Mouse (Mus musculus) right cerebral cortex, postnatal 10 days (tissue): ENCODE data around the gene Fabp1.

Experiments
- DNase-seq, 2 experiments: peaks; one replicate each; pipeline ENCODE4 v3.0.0; 2021; ENCODE audit warnings: low spot score in 2 of 2

Gene Fabp1

DNA sequence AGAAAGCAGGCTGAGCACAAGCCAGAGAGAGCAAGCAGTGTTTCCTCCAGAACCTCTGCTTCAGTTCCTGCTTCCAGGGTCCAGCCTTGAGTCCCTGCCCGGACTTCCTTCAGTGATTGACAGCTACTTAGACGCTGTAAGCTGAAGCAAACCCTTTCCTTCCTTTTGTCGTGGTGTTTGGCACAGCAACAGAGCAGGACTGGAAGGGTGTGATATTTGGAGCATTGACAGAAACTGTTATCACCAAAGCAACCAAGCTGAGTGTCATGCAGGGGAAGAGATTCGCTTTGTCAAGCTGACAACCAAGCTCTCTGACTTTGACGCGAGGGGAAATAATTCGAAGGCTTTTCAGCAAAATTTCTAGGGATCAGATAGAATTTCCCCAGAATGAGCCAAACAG is 12.3 kb downstream of the Fabp1 start:
- no peak for DNase-seq

DNA sequence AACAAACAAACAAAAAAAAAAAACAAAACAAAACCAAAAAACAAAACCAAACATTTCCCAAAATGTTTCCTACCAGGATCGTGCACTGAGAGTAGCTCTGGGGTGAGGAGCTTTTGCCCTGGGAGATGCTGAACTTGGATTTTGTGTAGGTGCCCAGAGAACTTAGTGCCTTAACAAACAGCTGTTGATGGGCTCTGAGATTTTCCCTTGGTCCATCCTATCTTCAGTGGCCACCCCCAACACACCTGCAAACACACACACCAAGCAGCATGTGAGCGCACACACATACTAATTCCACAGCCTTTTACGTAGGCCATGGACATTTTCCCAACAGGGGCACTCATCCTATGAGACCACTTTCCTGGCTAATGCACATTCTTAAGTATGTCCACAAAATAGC is 12.8 kb downstream of the Fabp1 start:
- no peak for DNase-seq

DNA sequence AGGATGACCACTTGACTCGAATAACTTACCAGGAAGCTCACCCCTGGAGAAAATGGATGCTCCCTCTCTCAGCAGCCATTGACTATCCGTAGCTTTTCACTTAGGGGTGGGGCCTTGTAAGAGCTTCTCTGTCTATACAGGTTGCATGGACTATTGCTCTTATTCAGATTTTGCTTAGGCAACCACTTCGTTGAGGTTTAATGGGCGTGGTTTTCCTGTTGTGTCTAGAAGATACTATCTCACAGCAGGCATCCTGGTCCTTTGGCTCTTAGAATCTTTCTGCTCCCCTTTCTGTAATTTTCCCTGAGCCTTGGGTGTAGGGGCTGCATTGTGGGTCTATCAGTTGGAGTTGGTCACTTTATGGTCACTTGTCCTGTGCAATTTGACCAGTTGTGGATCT is 21.9 kb downstream of the Fabp1 start:
- no peak for DNase-seq

DNA sequence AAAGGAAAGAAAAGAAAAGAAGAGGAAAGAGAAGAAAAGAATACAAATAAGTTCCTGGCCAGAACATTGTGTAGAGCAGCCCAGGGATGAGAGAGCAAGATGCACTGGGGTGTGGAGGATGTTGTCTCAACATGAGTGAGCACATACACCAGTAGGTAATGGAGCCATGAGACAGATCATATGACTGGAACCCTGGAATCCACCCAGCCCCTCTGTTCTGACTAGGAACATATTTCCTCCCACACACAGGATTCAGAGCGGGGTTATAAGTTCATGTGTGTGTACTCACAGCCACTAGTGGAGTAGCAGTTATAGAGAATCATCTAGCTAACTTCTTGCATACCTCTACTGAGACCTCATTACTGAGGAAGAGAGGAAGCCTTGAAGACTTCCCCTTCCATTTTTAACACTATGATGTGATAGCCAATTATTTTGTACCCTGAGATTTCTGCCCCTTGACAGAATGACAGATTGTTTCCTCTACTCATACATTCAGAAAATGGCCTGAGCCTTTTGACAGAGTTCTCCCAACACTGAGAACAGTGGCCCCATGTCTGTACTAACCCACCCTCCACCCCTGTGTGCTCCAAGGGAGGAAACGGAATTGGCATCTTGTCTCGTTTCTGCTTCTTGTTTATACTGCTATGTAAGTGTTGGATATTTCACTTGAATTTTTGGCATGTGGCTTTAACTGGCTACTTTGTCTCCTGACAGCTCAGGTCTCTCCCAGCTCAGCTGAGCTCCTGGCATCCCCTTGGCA is 24.7 kb downstream of the Fabp1 start:
- no peak for DNase-seq

DNA sequence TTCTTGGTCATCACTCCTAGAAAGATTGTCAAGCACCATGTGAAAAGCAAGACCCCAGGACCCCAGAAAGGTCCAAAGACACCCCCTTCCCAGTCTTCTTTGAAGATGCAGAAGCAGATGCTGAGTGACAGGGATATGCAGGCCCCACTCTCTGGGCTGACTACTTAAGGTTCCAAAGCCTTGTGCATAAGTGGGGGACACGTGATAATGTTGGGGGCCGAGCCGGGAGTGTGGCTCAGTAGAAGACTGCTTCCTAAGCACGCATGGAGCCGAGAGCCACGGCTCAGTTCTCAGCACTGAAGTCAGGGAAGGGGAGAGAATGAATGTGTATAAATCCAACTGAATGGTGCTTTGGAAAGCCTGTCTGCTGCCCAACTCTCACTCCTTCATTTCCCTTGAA is 26.9 kb downstream of the Fabp1 start:
- no peak for DNase-seq

GRCm38 (mm10) chr6:71227157-71227770 is 27.6 kb downstream of the Fabp1 start:
- no peak for DNase-seq

- no peak for DNase-seq
Observed at GRCm38 (mm10) chr6:71235121-71235520, 35.5 kb downstream of the Fabp1 start.

DNA sequence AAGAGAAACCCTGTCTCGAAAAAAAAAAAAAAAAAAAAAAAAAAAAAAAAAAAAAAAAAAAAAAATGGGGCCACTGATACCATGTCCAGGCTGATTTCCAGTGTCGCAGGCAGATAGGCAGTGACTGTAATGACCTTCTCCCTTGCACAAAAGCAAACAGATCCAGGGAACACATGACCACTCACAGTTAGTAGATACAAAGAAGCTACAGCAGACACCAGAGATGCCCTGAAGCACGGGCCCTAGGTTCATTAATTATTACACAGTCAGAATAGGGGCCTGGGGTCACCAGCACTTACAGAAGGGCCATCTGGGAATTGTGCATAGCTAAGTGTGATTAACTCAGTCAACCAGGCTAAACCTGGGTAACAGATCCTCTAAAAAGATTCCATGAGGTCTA is 36.3 kb downstream of the Fabp1 start:
- no peak for DNase-seq

DNA sequence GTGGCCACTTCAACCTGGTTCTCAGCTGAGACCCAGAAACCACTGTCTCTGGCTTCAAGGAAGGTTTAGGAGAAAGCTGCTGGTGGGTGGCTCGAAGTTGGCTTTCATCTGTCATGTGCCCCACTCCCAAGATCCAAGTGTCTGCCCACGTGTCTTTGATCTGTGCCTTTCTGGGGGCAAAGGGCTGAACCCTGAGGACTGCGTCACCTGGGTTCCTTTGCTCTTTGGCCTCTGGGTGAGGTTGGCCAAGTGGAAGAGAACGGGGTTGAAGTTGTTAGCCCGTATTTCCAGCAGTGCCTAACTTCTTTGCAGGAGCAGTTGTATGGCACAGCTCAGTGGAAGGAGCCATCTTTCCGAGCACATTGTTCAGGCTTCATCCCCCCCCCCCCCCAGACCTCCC is 36.9 kb downstream of the Fabp1 start:
- no peak for DNase-seq

GRCm38 (mm10) chr6:71237031-71237431 is 37.4 kb downstream of the Fabp1 start:
- no peak for DNase-seq

DNA sequence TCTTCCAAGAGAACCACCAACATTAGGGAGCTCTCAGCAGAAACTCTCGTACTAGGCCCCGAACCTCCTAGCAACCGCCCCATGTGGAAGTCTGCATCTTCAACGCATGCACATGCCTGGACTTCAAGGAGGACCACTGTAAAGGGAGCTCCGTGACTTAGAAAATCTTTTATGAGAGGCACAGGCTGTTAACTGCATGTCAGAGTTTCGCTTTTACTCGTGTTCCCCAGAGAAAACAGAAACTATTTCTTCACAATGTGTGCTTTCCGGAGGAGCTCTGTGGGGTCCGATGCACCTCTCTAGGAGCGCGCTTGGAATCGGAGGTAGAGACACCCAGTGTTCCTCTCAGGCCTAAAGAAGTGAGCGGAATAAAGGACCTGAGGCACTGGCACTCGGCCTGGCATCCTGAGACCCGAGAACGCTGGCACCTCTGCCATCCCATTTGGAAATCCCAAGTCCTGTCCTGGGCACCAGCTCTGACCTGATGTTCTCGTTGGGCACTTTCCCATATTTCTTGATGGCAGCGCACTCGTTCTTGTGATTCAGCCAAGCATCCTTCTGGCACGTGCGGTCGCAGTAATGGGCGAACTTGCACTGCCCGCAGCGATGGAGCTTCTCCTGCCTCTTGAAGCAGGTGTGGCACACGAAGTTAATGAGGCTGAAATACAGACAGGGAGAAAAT is 39.6 kb downstream of the Fabp1 start:
- DNase-seq: no peak

GRCm38 (mm10) chr6:71240831-71241230 is 41.2 kb downstream of the Fabp1 start:
- no peak for DNase-seq

GRCm38 (mm10) chr6:71242811-71243210 is 43.2 kb downstream of the Fabp1 start:
- DNase-seq: no peak

GRCm38 (mm10) chr6:71243258-71243657 is 43.6 kb downstream of the Fabp1 start:
- DNase-seq: no peak

GRCm38 (mm10) chr6:71248420-71248819 is 48.8 kb downstream of the Fabp1 start:
- DNase-seq: no peak

DNA sequence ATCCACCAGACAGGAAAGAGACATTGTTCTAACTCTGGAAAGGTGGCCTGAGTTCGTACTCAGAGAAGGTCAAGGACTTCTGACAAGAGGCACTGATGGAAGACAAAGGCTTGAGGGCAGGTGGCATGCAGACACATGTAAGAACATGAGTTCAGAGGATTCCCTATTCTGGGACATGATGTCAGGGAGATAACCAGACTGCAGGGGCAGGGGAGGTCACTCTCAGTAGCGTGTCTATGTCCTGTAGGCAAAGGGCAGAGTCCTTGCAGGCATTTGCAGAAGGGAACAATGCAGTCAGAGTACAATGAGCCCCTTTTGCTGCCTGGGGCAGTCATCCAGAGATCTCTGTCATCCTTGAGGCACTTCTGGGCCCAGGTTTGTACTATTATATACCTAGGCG is 50.0 kb downstream of the Fabp1 start:
- DNase-seq: no peak

DNA sequence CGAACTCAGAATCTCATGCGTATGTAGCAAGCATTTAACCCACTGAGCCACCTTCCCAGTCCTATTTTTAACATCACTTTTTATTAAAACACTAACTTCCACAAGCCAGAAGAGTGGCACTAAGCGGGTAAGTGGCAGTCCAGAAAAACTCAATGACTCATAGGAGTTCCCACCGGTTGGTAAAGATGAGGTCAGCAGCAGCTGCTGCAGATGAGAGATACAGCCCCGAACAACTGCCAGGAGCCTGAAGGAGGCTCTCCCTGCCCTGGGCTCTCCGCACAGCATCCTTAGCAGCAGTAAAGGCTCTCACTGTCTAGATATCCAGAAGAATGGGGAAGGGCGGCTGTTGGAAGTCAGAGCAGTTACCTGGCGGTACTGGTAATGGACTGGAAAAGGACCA is 51.3 kb downstream of the Fabp1 start:
- DNase-seq: no peak

DNA sequence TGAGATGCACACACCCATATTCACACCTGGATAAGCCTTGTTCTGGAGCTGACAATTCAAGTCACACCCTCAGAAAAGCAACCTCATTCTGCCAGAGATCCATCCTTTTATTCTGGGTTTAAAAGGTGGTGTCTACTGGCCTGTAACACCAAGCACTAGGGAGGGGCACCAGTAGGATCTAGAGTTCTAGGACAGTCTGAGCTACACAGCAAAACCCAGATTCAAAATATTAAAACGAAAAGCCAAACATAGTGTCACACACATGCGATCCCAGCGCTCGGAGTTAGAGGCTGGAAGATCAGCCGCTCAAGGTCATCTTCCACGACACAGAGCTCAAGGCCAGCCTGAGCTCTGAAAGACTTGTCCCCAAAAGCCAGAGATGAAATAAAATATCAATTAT is 54.8 kb downstream of the Fabp1 start:
- no peak for DNase-seq
